Mouse (Mus musculus): ENCODE data around the gene Ak8.

Ak8 gene

DNA sequence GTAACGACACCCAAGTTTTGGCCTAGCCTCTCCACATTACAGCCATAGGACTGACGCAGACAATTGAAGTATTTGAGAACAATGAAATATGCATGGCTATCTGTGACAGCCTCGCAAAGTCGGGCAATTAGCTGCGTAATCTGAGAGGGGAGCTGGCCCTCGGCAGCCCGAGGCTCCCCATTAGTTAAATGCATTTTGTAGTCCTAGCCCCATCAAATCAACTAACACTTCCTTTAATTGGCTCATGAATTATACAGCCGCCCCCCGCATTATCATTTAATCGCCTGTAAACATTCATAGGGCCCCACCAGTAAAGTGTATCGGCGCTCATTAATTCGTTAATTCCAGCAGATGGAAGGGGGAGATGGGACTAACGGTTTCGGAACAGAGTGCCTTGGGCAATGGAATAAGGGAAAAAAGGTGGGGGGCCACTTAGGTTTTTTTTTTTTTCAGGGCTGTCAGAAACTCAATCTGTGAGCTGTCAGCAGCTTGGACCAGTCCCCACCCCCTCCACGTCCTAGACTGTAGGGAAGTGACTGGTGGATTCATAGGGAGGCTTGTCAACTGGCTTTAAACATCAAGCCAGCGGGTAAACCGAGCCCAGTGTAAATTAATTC, 97.6 kb downstream of the Ak8 start:
- no peak for DNase-seq

- DNase-seq: no peak
Measured at GRCm38 (mm10) chr2:28798390-28798789, 98.4 kb downstream of the Ak8 start.

DNA sequence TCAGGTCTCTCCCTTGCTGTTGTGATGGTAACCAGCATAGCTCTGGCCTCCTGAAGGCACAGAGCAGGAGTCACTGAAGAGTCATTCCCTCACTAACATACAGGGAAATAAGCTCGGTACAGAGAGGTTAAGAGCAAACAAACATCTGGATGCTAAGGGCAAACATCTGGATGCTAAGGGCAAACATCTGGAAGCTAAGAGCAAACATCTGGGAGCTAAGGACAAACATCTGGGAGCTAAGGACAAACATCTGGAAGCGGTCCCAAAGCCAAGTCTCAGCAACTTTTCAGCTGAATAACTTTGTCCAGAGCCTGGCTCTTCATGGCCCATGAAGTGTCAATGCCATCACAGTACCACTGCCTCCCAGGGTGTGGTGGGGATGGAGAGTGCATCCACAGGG, 99.6 kb downstream of the Ak8 start:
- no peak for DNase-seq

GRCm38 (mm10) chr2:28803406-28803805, 103.4 kb downstream of the Ak8 start:
- no peak for DNase-seq

DNA sequence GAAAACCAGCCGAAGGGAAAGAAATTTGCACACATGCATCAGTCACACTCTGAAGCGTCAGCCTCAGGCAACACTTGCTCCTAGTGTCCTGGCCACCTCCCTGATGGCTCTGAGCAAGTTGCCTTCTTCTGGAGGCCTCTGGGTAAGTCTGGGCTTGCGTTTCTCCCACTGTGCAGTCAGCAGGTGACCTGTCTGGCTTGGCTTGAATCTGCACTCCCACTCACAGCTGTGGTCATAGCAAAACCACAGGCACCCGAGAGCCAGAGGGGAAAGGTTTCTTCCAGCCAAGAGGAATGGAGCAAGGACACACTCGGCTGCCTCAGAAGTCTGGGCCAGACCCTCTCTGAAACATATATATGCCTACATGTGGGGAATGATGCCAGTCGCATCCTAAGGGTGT, 108.9 kb downstream of the Ak8 start:
- no peak for DNase-seq

DNA sequence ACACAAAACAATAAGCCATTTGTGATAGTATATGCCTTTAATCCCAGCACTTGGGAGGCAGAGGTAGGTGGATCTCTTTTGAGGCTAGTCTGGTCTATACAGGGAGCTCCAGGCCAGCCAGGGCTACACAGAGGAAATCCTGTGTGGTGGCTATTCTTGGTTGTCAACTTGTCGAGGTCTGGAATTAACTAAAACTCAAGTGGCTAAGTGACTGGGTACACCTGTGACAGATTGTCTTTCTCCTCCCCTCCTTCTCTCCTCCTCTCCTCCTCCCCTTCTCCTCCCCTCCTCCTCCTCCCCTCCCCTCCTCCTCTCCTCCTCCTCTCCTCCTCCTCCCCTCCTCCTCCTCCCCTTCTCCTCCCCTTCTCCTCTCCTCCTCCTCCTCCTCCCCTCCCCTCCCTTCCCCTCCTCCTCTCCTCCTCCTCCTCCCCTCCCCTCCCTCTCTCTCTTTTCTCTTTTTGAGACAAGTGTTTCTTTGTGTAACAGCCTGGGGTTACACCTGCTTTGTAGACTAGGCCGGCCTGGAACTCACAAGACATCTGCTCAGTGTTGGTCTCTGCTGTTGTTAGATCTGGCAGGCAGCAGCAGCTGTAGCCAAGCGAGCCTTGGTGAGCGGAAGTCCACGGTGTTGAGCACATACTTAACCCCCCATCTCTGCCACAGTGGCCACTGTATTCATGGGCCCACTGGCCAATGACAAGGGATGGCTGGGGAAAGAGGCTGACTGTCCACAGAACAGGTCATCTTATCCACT, 110.5 kb downstream of the Ak8 start:
- DNase-seq: peak; percentile 21

GRCm38 (mm10) chr2:28818866-28819265, 118.9 kb downstream of the Ak8 start:
- DNase-seq: no peak

DNA sequence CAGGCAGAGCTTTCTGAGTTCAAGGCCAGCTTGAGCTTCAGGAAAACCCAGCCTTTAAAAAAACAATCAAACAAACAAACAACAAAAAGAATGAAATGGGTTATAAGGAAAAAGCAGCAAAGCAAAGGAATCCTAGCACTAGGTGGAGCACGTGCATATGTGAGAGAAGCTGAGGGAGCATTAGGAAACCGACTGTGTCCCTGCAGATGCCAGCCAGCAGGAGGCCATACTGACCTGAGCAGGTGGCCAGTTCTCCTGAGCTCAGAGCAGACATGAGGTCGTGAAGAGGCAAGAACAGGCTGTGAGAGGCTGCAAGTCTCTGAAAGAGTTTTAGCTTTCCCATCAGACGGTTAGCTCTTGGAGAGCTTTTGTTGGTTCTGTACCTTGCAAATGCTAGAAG, 129.3 kb downstream of the Ak8 start:
- no peak for DNase-seq

GRCm38 (mm10) chr2:28836181-28836940, 136.4 kb downstream of the Ak8 start:
- DNase-seq: no peak

- no peak for DNase-seq
Measured at GRCm38 (mm10) chr2:28839501-28840221, 139.7 kb downstream of the Ak8 start.

DNA sequence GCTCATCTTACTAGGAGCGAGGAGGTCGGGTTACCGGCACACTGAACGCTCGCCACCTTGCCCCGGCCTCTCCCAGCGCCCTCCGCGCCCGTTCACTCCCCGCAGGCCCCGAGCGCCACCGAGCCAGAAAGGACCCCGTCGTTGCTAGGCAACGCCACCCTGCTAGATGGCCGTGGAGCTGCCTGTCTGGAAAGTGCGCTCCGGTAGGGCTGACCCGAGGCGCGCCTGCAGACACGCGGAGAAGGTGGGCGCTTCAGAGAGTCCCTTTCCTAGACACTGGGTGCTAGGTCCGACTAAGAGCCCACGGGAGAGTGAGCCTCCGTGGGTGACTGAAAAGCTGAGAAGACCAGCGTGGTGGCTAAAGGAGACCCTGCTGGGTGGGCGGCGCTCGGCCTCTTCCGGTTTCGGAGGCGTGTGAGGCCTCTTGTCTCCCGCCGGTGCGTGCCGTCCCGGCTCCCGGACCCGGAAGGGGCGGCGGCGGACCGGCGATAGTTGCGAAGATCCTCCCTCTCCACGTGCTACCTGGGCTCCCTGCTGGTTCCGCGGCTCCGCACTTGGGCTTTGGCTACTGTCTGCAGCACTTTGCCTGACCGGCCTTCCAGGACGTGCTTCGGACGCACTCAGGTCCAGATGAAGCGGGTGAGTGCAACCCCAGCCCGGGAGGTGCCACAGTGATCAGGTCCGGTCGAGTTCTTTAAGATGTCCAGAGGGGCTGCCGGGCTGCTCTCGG, 140.4 kb downstream of the Ak8 start, which contains the start of the genes Gtf3c4 and Ddx31:
TSS of gene Gtf3c4 (minus strand) at position 139 of the 730 bp plus-strand sequence.
TSS of gene Ddx31 (plus strand) at position 185 of the 730 bp plus-strand sequence.
- peak; percentile 94 for DNase-seq

- no peak for DNase-seq
Measured at GRCm38 (mm10) chr2:28842042-28842441, 142.1 kb downstream of the Ak8 start.

DNA sequence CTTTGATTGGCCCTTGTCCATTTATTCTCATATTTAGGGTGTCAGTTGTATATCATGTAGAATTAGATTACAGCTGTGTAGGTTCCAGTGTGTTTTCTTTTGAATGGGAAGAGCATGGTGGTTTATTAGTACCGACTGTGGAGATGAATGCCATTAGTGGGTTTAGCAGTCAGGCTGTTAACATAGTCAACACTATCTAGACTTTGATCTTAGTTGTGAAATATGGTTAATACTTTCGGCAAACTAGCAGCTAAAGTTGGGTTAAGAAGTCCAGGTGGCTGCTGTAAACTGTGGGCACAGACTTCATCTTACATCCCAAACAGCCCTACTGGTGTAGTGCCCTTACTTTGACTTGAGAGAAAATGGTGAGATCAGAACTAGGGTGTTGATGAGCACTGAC, 148.9 kb downstream of the Ak8 start:
- no peak for DNase-seq

GRCm38 (mm10) chr2:28852594-28852993, 152.6 kb downstream of the Ak8 start:
- DNase-seq: peak; percentile 15

- DNase-seq: no peak
Measured at GRCm38 (mm10) chr2:28855773-28856172, 155.8 kb downstream of the Ak8 start.

GRCm38 (mm10) chr2:28859303-28859702, 159.3 kb downstream of the Ak8 start:
- DNase-seq: no peak

DNA sequence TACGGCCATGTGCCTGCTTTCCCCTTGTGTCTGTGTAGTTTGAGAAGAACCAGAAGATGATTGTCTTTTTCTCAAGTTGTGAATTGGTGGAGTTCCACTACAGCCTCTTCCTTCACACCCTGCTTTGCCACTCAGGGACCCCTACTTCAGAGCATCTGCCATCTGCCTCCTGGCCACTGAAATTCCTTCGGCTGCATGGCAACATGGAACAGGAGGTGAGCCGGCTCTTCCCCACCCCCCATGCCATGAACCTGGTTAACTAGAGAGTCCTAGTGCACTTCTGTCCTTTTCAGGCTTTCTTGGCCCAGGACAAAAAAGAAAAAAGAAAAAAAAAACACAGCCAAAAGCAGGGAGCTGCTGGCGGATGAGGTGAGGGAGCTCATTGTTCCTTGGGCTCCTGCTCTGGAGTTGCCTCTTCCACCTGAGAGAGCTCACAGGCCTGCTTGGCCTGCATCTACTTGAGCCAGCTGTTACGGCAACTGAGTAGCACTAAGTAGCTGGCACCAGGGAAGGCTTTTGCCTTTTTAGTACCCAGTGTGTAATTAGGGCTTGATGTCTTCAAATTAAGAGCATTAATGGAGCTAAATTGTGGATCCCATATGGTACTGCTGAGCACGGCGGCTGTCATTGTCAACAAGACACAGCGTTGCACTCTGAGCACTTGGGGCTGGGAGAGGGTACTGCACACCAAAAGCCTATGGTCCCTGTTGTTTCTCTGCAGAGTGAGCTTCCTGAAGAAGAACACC, 160.9 kb downstream of the Ak8 start:
- no peak for DNase-seq

Data from thymus, postnatal 14 days (tissue).